2 mouse cellular contexts compared by ENCODE assay signal in genomic region chr6:48504241-48504854, GRCm38 (mm10).
TF ChIP-seq lines count a peak whose summit lies in the region.

No protein-coding gene starts in this region.

TF ChIP-seq in C2C12, 6 proteins besides CTCF, POLR2A, EP300 and RAD21 (continued from another document):
- TF ChIP-seq MYOD1 (IDR thresholded peaks at IDR 0.05; ENCODE audit: control insufficient read depth, insufficient read length, low read depth) (no peak), USF1 (IDR thresholded peaks at IDR 0.05; ENCODE audit: low read depth) (no peak), MYOG (IDR thresholded peaks at IDR 0.05; ENCODE audit: control insufficient read depth, extremely low read depth, insufficient read length) (no peak), CEBPB (IDR thresholded peaks at IDR 0.05; ENCODE audit: low read depth) (no peak)

TF ChIP-seq in myocyte, 11 proteins besides CTCF, POLR2A, EP300 and RAD21 (continued from another document):
- TF ChIP-seq MYOG (IDR thresholded peaks at IDR 0.05; ENCODE audit: control insufficient read depth in 1 of 3, insufficient read depth in 1 of 3, insufficient read length in 2 of 3, low read depth in 2 of 3) (peak in 2 of 3 experiments; percentile 9 to 25), TCF3 (IDR thresholded peaks at IDR 0.05; ENCODE audit: insufficient read length, low read depth) (no peak), USF1 (IDR thresholded peaks at IDR 0.05; ENCODE audit: low read depth) (no peak)
TF ChIP-seq in myocyte: peak in this region for 3.
